Mouse (Mus musculus): Measurements from ENCODE around the gene Camk1d. TPM values are rescaled to one million over a fixed set of nuclear protein-coding genes. Genes with fewer than 3 reads are reported as not detected.
A peak's percentile ranks its signal among the peaks of the same experiment; 100 is the strongest.

Gene Camk1d
- total RNA-seq, 2 experiments from 2014 or later: 64.2 to 64.3 TPM

DNA sequence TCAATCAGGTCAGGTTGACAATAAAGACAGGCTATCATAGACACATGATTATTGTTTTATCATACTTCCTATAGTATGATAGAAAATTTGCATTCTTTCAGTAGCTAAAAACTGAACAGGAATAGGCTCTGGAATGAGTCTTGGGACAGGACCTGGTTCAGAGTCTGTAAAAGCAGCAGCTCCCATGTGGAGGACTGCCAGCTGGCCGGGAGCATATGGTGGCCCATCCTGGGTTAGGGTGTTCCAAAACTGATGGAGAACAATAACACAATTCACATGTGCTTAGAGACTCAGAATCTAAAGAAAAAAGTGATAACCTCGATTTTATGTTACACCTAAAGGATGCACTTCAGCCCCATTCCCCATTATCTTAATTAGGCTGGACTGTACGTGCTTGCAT lies 343.0 kb downstream of the Camk1d start:
- intact Hi-C loops (cut with DNase I): no loop called here
- no peak for DNase-seq

DNA sequence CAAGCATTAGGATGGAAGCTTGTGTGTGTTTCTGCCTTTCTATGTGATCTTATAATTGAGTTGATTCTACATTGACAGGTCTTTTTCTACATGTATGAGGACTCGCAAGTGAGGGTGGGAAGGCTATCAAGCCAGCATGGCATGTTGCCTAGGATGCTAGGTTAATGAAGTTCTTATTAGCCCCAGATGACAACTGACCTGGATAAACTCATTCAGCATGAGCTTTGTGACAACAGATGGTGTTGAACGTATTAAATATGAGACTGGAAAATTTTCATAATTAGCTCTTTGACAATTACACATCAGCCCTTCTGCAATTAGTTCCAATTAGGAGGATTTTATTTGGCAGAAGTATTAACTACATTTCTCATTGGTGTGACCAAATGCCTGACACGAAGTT lies 343.7 kb downstream of the Camk1d start:
- intact Hi-C loops (cut with DNase I): no loop called here
- DNase-seq: peak; percentile 24

DNA sequence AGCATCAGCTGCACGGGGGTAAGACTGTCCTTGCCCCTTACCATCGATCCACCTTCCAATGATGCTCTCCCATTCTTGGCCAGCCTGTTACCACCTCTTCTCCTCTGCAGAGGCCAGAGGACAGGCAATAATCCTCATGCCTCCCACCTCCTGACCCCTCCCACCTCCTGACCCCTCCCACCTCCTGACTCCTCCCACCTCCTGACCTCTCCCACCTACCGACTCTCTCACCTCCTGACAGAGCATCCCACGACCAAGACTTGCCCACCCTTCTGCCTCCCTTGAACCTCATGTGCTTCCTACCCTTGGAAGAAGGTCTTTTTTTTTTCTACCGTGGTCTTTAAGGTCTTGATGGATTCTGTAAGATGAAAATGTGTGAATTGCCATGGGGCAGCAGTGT lies 350.5 kb downstream of the Camk1d start:
- intact Hi-C loops (cut with DNase I): no loop called here
- DNase-seq: no peak

DNA sequence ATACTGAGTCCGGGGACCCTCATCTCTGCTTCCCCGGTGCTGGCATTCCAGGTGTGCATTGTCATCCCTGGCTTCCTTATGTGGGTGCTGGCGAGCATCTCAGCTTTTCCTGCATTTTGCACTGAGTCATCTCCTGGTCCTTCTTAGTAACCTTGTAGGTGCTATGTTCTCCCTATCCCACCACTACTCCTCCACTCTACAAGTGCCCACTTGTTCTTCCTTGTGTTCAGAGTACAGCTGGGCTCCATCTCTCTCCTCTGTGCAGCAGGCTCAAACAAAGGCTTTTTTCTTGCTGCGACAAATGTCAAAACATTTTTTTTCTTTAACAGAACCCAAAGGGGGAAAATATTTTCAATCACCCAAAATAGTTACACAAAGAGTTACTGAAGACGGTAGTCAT lies 356.3 kb downstream of the Camk1d start:
- no peak for DNase-seq
- intact Hi-C loops (cut with DNase I): no loop called here

DNA sequence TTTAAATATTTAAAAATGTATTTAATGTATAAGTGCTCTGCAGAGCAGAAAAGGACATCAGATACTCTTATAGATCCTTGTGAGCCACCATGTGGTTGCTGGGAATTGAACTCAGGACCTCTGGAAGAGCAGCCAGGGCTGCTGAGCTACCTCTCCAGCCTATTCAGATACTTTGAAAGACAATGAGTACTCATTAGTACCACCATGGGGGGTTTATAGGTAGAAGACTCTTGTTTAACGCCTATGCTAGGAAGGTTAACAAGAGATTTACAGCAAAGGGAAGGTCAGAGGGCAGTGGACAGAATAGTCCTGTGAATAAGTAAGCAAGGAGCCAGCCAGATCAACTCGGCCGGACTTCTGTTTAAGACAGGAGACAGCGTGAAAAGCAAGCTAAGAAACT lies 357.3 kb downstream of the Camk1d start:
- no peak for DNase-seq
- intact Hi-C loops (cut with DNase I): no loop called here

DNA sequence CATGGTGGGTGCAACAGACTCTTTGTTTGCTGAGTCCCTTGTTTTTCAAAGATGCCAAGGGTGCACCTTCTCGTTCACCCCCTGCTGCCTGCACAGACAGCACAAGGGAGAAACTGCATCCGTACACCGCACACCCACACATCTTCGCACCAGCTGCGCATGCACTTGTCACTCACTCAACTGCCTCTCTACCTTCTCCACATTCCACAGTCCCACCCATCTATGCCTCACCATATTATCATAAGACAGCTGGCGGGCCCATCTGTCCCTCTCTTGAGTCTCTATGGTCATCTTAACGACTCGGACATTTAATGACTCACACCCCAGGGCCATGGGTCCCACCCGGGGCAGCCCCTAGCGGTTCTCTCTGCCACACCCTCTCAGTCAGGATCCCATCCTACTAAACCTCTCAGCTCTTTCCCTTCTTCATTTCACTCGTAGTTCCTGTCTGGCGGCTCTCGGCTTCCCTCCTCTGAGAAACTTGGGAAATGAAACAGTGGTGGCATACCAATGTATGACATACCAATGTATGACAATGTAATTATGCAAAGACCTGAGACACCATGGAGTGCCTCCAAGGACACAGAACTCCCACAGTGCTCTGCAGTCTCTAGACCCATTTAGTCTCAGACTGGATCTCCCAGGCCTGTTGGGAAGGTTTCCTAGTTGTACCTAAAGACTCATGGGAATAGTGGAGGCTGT lies 361.3 kb downstream of the Camk1d start:
- DNase-seq: no peak
- intact Hi-C loops (cut with DNase I): no loop called here

DNA sequence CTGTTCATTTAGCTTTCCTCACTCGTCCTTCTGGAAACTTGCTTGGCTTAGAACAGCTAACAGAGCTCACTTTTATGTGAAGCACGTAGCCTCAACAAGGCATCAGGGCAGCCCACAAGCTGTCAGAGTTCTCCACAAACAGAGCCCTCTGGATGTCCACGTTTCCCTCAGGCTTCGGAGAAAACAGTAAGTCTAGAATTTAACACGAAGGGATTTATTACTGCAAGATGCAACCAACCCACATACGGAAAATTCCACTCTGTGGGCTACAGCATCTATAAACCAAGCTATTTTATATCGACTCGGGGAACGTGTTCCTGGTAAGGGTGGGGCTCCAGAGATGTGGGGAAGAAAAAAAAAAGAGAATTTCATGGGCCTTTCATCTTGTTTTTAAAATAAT lies 369.0 kb downstream of the Camk1d start:
- DNase-seq: no peak
- intact Hi-C loops (cut with DNase I): no loop called here

DNA sequence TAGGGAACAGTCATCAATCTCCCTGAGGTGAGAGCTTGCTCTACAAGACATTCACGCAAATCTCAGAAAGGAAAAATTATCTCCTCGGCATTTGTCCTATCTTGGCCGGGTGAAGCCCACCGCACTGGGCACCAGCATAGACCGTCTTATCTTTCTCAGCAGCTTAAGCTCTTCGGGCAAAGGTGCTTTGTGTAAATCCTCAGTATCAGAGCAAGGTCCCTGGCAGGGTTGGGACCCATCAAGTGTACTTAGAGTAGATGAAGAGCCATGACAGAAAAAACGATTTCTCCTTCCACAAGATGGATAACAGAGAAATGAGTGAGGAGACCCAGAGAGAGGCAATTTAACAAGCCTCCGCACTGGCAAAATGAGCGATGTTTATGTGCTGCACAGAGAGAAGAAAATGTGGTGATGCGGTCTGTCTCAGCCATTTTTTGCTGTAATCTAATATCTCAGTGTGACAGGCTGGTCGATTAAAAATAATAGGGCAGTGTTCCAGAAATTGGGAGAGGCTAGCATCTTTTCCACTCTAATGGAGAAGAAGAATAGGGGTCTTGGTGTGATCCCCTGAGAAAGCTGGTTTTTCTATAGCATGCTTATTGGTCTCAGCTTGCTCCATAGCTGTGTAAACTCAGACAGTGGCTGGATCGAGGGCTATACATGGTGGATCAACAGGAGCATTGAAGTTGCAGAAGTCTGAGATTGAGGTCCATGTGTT lies 386.6 kb downstream of the Camk1d start:
- DNase-seq: no peak
- intact Hi-C loops (cut with DNase I): no loop called here

DNA sequence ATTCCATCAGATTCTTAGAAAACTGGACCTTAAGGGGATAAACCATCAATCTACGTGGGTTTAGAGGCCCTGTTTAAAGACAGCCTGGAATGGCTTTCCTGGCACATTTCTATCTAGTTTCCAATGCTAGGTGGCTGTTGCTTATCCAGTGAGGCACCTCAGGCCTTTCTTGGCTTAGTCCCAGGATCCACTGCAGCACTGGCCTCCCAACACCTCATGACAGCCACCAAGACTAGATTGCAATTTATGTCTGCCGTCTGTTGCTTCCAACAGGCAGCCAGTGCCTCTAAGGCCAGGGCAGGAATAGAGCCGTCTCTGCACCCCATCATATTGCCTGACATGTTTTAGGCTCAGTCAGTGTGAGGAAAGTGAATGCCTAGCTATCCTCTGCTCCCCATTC lies 389.5 kb downstream of the Camk1d start:
- intact Hi-C loops (cut with DNase I): no loop called here
- peak; percentile 53 for DNase-seq

DNA sequence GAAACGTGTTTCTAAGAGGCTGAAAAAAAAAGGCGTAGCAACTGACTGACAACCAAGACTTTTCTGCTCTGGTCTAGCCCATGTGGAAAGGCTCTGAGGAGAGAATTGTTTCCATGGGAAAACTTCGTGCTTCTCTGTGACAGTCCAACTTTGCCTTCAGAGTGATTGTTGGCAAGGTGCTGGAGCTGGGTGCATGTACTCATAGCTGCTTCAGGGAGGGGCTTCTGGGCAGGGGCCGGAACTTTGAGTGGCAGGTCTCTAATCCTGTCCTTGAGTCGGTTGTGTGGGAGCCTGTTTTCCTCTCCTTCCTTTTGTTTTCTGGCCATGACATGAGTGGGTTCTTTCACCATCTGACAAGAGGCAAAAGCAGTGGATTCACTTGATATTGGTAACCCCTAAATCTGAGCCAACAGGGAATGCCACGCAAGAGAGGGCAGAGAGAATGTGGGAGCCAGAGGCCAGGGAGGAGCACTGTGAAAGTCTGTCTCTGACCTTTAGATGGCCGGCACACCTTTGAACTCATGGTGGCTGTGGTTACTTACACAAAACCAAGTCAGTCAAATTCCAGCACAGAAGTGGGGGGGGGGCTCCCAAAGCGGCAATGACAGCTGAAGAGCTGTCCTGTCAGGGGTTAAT lies 392.5 kb downstream of the Camk1d start:
- no peak for DNase-seq
- intact Hi-C loops (cut with DNase I): no loop called here

DNA sequence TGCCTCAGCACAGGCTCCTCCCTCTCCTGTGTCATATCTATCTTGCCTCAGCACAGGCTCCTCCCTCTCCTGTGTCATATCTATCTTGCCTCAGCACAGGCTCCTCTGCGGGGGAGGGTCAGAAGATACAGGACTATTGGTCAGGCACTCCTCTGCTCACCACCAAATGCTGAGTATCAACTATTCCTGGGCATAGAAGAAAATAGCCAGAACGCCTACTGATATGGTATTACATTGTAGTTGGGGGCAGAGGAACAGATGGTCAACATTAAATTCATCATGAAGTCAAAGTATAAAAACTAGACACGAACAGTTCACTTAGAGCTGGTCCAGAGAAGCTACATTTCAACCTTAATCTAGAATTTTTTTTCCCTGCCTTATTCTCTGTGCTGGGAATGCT lies 395.2 kb downstream of the Camk1d start:
- no peak for DNase-seq
- intact Hi-C loops (cut with DNase I): no loop called here

DNA sequence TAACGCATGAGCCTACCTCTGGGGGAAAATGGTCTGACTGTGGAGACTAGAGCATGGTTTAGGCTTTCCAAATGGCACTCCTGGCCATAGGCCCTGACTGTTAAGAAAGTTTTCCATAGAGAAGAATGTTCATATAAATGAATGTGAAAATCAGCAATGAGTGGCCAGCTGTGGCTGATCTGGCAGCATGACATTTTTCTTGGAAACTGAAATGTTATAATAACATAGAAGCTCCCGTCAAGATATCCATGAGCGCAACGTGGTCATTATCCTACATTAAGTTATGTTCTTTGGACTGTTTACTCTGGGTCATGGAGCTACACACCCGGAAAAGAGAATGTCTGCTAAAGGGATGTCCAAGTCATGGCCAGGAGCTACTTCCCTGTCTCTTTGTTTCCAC lies 397.6 kb downstream of the Camk1d start:
- intact Hi-C loops (cut with DNase I): no loop called here
- no peak for DNase-seq

DNA sequence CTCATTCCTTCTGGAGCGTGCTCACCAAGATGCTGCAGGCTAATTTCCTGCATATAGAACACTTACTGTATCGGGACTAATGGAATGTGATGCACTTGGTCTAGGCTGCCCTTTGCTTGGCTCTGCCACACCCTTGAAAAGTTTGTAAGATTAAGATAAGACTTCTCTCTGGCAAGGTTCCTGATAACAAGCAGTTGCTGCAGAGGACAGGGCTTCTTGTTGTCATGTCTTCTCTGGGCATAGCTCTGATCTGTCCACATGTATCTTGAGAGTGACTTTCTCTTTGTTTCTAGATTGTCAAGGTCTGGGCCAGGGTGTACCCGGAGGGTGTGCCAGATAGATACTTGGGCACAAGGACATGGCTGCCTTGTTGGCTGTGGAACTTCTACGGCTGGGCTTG lies 398.1 kb downstream of the Camk1d start:
- intact Hi-C loops (cut with DNase I): no loop called here
- DNase-seq: no peak

DNA sequence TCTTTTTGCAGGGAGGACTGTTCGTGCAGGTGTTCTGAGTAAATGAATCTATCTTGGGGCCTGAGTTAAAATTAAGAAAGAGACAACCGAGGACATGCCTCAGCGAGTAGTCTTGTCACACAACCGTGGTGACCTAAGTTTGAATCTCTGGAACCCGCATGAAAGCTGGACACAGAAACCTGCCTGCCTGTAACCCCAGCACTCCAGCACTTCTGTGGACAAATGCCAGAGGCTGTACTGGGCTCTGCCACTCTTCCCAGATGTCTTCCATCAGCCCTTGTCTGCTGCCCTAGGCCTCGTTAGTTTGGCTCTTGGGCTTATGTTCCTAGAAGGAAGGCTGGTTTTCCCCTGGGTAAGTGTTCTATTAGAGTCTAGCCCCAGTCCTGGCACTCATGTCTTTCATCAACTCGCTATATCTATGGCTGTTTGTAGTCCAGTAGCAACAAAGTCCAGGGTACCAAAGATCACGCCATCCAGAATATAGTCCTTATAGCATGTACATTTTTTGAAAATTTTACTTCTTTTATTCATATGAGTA lies 399.0 kb downstream of the Camk1d start:
- no peak for DNase-seq
- intact Hi-C loops (cut with DNase I): no loop called here

DNA sequence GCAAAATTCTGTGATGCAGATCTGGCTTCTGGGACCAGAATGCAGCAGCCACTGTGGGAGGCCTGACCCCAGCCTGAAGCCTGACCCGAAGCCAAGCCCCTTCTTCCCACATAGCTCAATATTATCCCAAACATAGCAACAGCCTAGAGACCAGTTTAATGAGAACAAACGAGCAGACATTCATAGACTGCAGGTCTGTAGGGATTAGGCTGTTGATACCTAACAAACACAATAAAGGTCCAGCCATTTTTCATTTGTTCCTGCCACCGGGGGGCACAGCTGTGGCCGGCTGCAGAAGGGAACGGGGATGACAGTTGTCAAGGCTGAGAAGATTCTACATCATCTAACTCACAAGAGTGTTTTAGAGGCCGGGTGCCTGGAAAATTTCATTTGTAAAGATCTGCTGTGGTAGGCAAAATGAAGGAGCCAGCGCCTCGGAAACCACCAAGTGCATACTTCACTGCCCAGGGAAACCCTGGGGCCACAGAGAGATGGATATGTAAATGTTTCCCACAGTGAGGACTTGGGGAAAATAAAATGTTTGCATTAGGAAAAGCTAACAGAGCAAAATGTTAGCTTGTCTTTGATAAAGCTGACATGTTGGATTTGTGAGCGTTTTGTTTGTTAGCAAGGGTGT lies 399.7 kb downstream of the Camk1d start:
- intact Hi-C loops (cut with DNase I): no loop called here
- no peak for DNase-seq

DNA sequence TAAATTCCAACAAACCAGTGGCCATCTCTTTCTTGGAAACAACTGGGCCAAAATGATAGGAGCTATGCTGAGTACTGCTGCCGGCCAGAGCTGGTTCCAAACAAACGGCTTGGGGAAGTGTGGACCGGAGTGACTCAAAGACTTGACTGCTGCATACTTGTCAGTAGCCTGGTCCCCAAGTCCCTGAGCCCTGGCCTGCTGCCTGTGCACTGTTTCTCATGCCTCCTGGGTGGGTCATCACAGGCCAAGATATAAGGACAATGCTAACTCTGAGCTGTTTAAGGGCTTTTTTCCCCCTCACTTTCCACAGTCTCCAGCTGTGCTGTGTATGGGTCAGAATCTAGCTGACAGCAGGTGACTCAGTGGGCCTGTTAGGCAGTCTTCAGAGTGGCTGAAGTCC lies 409.2 kb downstream of the Camk1d start:
- intact Hi-C loops (cut with DNase I): no loop called here
- no peak for DNase-seq

DNA sequence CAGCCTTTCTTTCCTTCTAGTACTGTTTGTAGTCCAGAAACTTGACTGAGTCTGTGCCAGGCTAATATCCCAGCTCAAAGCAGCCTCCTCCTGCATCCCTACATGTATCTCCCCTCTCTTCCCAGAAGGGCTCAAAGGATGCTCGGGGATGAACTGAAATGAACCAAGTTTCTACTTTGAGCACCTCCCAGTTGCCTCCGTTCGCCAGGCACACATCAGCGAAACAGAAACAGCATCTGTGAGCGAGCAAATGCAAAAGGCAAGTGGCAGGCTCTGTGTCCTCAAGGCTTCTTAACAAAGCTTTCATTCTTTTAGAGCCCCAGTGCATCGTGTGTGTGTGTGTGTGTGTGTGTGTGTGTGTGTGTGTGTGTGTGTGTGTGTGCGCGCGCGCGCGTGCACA lies 409.9 kb downstream of the Camk1d start:
- intact Hi-C loops (cut with DNase I): no loop called here
- no peak for DNase-seq

DNA sequence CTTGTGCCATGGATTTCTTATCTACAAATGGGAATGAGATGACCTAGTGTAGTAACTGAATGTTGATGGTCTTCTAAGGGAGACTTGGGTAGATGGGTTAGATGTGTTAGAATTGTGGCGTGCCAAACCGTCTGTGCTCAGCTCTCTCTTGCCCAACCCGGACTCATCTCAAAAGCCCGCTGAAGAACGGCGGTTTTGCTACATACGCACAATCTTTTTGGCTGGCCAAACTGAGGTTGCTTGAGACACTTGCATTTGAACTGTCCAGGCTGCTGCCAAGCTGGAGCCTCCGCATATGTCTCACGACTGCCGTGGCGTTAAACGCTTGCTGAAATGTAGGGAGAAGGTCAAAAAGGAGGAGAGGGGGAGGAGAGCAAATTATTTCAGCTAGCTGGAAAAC lies 413.0 kb downstream of the Camk1d start:
- intact Hi-C loops (cut with DNase I): no loop called here
- DNase-seq: no peak

DNA sequence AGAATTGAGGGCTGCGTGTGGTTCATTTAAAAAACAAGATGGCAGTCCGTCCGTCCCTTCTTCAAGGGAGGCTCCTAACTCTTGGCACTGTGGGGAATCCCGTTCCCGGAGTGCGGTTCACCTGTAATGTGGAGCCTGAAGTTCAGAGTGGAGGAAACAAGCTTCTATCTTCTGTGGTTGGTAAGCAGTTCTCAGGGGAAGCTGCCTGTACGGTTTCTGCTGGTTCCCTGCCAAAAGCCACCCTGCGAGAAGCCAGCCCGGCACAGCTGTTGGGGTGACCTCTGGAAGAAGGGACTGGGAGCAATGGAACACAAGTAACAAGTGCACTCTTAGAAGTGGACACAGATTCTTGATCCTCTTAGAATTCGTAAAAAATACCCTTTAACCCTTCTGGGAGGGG lies 416.2 kb downstream of the Camk1d start:
- peak; percentile 22 for DNase-seq
- intact Hi-C loops (cut with DNase I): no loop called here

DNA sequence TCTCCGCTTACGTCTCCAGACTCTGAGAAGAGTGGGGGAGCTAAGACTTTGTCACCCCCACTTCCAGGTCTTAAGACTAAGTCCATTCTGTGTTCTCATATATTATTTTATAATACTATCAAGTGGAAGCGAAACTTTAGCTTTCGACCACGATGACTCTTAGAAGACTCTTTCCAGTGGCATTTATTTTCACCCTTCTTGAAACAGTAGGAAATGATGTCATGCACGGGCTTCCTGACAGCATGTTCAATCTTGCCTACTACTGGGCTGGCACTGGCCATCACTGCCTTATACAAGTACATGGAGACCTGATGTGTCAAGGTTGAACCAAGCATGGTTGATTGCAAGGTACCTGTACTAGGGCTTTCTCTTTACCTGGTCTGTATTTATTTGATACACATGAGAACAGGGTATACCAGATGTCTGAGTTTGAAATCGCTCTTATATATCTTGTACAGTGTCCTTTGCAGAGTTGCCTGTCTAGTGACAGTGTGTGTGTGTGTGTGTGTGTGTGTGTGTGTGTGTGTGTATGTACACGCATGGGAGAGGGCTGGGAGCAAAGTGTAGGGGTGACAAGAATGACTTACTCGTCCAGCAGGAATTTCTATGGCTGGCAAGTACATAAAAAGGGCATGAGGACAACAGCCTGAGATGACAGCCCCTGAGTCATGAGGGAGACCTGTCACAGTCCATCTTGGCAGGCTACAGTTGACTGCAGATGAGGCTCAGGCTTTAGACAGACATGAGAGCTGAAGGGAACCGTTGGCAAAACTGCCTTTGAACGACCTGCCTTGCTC lies 417.4 kb downstream of the Camk1d start:
- DNase-seq: no peak
- intact Hi-C loops (cut with DNase I): no loop called here

DNA sequence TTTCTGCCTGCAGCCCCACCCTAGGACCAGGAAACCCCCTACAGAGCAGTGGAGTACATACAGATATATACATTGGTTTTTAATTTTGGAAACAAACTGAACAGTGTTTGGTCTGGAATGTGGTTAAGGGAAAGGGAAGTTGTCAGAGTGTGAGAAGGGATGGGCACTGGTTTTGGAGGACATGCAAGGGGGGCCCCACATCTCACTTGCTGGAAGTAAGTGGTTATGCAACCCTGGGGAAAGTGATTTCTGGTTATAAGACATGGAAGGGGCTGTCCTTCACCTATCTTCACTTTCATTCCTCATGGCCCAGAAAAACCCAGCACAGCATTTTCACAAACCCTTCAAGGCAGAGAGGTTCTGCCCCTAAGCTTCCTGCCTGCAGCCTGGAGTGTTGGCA lies 419.2 kb downstream of the Camk1d start:
- no peak for DNase-seq
- intact Hi-C loops (cut with DNase I): no loop called here
